Mouse (Mus musculus) heart, postnatal 0 days (tissue): ENCODE measurements around the gene Gsap.

Source experiments
- CTCF ChIP-seq: IDR thresholded peaks from 2 replicates; pipeline ENCODE4 v1.5.1; 2016; ENCODE audit warnings: antibody characterized with exemption, control low read depth, low read depth
- EP300 ChIP-seq: IDR thresholded peaks from 2 replicates; pipeline ENCODE4 v1.6.1; 2016; ENCODE audit warnings: antibody characterized with exemption, low read depth

- TF ChIP-seq CTCF (no peak), EP300 (no peak)
Measured at GRCm38 (mm10) chr5:21263202-21264055, 77.4 kb downstream of the Gsap start.
